Mouse (Mus musculus): ENCODE data around the gene Apoc1.

DNA sequence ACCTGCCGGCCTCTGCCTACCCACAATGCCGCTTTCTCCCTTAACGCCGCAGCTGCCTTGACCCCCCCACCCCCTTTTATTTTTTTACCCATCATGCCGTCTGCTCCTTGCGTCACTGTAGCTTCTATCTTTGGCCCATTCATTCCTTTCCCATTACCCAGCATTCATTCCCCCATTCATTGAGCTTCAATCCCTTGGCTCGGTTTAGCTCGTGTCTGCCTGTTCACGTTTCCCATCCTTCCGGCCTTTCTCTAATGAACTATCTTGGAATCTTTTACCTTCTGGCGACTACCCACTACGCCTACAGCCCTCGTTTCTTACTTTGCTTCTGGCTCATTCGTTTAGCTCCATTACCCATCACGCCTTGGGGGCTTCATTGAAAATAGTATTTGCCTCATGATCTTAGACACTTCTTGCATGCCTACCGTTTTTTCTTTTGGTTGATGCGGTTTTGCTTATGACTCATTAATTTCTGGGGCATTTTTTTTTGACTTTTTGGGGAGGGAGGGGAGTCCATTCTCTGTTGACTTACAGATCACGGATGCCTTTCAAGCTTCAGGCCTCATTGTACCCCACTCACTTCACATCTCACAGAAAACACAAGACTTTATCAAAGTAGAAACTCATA is 23.7 kb upstream of the Apoc1 start:
- no peak for TF ChIP-seq CTCF (IDR thresholded peaks at IDR 0.05; ENCODE audit: low read depth, low read length)
- no peak for TF ChIP-seq POLR2A (IDR thresholded peaks at IDR 0.05; ENCODE audit: extremely low read depth, insufficient read depth, low read length)
